Mouse (Mus musculus) bone marrow, adult 2 months (tissue): ENCODE data around the gene Bcl2l15.

Experiments used
- CTCF ChIP-seq: fragments of 200-500 bp; IDR thresholded peaks from 2 replicates; pipeline ENCODE4 v1.5.1; 2011; ENCODE audit warnings: low read length, control low read depth; ENCODE audit not compliant: control insufficient read depth, insufficient read depth
- POLR2A ChIP-seq: fragments of 200-500 bp; IDR thresholded peaks from 2 replicates; pipeline ENCODE4 v1.6.1; 2011; ENCODE audit warnings: low read depth, mild to moderate bottlenecking, control low read depth, low read length, borderline replicate concordance; ENCODE audit not compliant: control insufficient read depth

DNA sequence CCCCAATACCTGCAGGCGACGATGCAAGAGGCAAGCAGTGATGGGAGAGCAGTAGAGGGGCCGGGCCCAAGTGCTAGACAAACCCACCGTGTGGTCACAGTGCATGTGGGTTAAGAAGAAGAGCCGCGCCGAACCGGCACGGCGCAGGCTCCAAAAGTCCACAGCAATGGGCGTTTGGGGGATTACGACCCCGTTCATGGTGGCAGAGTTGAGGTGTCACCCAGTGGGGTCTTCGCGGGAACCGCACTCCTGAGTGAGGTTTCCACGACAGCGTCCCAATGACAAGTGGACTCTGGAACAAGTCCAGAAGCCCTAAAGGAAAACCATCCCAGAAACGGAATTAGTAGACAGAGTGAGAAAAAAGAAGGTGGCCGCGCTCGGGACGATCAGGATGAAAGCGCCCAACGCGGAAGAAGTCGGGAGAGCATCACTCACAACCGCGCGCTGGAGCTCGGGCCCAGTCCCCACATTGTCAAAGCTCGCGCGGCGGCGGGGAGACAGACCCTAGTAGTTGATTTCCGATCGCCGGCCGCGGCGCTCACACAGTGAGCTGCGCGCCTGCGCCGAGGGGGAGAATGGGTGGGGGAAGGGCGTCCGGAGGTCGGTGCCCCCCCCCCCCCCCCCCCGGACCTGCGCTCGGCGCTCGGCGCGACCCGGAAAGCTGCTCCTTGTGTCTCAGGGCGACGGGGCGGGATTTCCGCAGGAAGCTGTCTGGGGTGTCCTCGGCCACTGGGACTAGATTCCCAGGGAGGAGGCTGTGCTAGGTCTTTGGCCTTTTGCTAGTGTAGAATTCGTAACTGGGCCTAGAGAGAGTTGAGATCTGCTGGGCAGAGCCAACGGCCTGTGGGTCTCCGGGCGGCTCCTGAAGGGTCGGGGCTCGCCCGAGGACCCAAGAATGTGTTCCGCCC lies 23.3 kb upstream of the Bcl2l15 start, which contains the start of the genes Dclre1b, Ap4b1 and Gm43064:
- TF ChIP-seq CTCF (no peak), POLR2A (peak; percentile 70)
